Mouse (Mus musculus): ENCODE results near the gene Proca1. TPM values are rescaled to one million over a fixed set of nuclear protein-coding genes. Genes with fewer than 3 reads are reported as not detected.
A peak's percentile ranks its signal among the peaks of the same experiment; 100 is the strongest.

Gene Proca1
- polyA plus RNA-seq, 1 experiment from 2014 or later = 1.3 TPM

DNA sequence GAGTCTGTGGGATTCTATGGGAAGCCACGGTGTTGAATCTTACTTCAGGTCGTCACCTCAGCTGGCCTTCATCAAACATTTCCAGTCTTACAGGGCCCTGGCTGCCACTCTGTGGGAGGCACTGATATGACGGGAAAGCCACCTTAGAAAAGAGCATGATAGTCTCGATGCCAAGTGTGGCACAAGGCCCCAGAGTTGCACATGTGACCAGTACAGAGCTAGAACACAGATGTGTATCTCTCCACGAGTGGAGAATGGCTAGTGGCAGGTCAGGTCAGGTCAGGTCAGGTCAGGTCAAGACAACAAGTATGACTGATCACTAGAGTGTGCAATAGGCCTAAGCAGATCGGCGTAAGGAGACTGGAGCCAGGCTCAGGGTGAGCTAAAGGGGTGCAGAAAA is 17.4 kb downstream of the Proca1 start:
- ATAC-seq (replicated peaks) = no peak
- H3K9me3 ChIP-seq = no peaks in the 10 kb centered on the region
- H3K27me3 ChIP-seq = no peaks in the 10 kb centered on the region
- H3K27ac ChIP-seq (replicated peaks) = no peak overlapping the region
- H3K4me2 ChIP-seq (replicated peaks) = no peak overlapping the region
- 89% methylated on average over 7 of the region's 7 CpGs for WGBS
- peaks cover 96% of the 10 kb centered on the region for H3K36me3 ChIP-seq
- no peak overlapping the region for H3K9ac ChIP-seq (replicated peaks)
- no peak overlapping the region for H3K4me3 ChIP-seq
- no peaks in the 10 kb centered on the region for H3K4me1 ChIP-seq

DNA sequence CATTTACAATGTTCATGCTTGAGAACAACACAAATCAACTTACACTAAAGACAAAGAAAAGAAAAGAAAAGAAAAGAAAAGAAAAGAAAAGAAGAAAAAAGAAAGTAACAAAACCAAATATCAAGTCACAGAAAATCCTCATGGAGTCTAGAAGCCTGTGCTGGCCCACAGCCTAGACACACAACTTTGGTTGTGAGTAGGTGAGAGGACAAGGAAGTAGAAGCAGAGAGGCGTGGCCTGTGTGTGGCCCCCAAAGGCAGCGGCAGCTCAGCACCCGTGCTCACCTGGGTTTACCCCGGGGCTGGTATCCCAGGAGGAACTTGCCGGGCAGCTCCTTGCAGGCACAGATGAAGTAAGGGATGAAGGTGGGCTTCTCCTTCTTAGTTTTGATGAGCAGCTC is 18.3 kb downstream of the Proca1 start:
- WGBS = 91% methylated on average over 5 of the region's 5 CpGs

DNA sequence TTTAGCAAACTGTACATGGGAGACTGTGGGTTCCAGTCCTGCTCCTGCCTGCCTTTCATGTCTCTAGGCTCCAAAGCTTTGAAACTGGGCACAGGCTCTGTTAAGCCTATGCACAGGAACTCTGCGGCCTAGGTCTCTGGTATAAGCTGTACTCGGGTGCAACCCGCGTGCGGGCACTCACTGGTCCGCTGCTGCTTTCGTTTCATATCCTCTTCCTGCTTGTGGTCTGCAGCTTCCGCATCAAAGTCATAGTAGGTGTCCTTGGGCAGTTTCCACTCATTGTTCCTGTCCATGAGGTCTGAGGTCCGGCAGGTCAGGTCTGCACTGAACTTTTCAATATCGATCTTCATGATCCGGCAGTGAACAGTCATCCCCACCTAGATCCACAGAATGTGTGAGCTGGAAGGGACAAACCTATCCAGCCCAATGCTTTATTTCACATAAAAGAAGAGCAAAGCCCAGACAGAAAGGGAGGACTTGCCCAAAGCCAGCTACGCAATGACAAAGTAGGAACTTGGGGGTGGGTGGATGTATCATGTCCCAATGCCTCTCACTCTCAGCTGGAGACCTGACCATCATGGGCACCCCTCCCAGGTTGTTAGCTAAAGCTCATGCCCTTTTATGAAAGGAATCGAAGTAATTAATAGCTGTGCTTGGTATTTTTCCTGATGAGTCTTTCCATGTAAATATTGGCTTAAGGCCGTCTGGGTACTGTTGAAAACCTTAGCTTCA is 20.1 kb downstream of the Proca1 start:
- Histone ChIP-seq H3K4me1 (no peaks in the 10 kb centered on the region), H3K4me3 (no peak overlapping the region), H3K4me2 (replicated peaks) (no peak overlapping the region), H3K9ac (replicated peaks) (no peak overlapping the region), H3K27ac (replicated peaks) (no peak overlapping the region), H3K27me3 (no peaks in the 10 kb centered on the region), H3K36me3 (peaks cover 97% of the 10 kb centered on the region), H3K9me3 (no peaks in the 10 kb centered on the region)
- no peak for ATAC-seq (replicated peaks)
- 96% methylated on average over 14 of the region's 14 CpGs for WGBS

More for the DNA sequence above, 18.3 kb downstream of the Proca1 start:
- Histone ChIP-seq H3K4me3 (no peak overlapping the region), H3K4me1 (no peaks in the 10 kb centered on the region), H3K9ac (replicated peaks) (no peak overlapping the region), H3K36me3 (peaks cover 98% of the 10 kb centered on the region), H3K4me2 (replicated peaks) (no peak overlapping the region), H3K27me3 (no peaks in the 10 kb centered on the region), H3K27ac (replicated peaks) (no peak overlapping the region), H3K9me3 (no peaks in the 10 kb centered on the region)
- ATAC-seq (replicated peaks) = no peak

DNA sequence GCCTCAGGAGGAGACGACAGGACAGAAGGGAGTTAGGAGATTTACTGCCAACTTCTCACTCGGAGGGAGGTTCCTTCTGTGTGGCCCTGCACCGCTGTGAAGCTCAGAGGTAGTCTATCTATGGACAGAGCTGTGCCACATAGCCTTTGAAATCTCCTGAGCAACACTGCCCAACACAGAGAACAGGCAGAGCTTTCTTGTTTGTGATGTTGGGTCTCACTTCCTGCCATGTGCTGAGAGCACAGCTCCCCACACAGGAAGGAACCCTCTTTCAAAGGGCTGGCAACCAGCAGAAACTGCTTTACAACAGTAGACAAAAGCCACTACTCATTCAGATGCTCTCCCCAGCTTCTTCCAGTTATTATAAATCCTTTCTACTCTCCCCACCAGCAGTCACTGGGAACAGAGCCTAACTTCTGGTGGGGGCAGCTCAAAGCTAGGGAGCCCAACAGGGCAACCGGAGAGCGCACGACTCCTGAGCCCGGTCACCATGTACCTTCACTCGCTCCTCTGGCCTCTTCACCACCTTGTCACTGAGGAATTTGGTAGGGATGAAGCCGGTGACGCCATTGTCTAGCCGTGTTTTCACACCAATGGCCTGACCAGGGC is 22.6 kb downstream of the Proca1 start:
- H3K9me3 ChIP-seq = no peaks in the 10 kb centered on the region
- H3K36me3 ChIP-seq = peaks cover 95% of the 10 kb centered on the region
- H3K4me3 ChIP-seq = no peak overlapping the region
- ATAC-seq (replicated peaks) = no peak
- H3K4me1 ChIP-seq = no peaks in the 10 kb centered on the region
- WGBS = 89% methylated on average over 11 of the region's 11 CpGs
- H3K9ac ChIP-seq (replicated peaks) = no peak overlapping the region
- no peak overlapping the region for H3K4me2 ChIP-seq (replicated peaks)
- no peaks in the 10 kb centered on the region for H3K27me3 ChIP-seq
- no peak overlapping the region for H3K27ac ChIP-seq (replicated peaks)

DNA sequence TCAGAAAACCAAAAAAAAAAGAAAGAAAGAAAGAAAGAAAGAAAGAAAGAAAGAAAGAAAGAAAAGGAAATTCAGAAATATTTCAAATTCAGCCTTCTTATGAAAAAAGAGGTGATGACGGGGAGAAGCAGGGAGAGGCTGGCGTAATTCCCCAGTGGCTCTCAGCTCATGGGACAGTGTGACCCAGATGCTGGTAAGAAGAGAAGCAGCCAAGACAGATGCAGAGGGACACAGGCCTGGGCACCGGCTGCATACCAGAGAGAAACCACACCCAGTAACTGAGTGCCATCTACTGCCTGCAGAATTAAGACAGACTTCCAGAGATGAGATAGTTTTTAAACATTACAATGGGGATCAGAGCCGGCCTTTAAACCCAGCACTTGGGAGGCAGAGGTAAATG is 30.4 kb downstream of the Proca1 start:
- ATAC-seq (replicated peaks) = no peak
- no peaks in the 10 kb centered on the region for H3K27me3 ChIP-seq
- H3K9me3 ChIP-seq = no peaks in the 10 kb centered on the region
- H3K9ac ChIP-seq (replicated peaks) = no peak overlapping the region
- no peak overlapping the region for H3K27ac ChIP-seq (replicated peaks)
- 92% methylated on average over 4 of the region's 4 CpGs for WGBS
- no peak overlapping the region for H3K4me2 ChIP-seq (replicated peaks)
- peaks cover 97% of the 10 kb centered on the region for H3K36me3 ChIP-seq
- H3K4me3 ChIP-seq = no peak overlapping the region
- no peaks in the 10 kb centered on the region for H3K4me1 ChIP-seq

DNA sequence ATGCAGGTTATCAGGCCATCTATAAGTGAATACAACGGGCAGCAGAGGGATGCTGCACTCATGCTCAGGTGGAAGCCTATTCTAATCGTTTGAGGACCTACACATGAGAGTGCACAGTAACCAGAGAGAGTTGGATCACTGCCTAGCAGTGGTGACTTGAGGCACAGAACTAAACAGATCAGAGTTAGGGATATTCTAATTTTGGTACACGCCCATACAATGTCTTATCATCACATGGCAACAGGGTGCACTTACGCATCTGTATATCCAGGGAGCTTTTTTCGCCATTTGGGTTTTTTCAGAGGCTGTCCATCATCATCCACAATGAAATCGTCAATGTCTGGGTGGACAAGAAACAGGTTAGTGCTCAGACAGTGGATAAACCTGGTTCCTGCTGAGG is 38.3 kb downstream of the Proca1 start:
- ATAC-seq (replicated peaks) = no peak
- Histone ChIP-seq H3K27me3 (no peaks in the 10 kb centered on the region), H3K27ac (replicated peaks) (no peak overlapping the region), H3K9ac (replicated peaks) (no peak overlapping the region), H3K4me1 (no peaks in the 10 kb centered on the region), H3K9me3 (no peaks in the 10 kb centered on the region), H3K4me3 (no peak overlapping the region), H3K4me2 (replicated peaks) (no peak overlapping the region), H3K36me3 (peaks cover 79% of the 10 kb centered on the region)
- 93% methylated on average over 6 of the region's 6 CpGs for WGBS

DNA sequence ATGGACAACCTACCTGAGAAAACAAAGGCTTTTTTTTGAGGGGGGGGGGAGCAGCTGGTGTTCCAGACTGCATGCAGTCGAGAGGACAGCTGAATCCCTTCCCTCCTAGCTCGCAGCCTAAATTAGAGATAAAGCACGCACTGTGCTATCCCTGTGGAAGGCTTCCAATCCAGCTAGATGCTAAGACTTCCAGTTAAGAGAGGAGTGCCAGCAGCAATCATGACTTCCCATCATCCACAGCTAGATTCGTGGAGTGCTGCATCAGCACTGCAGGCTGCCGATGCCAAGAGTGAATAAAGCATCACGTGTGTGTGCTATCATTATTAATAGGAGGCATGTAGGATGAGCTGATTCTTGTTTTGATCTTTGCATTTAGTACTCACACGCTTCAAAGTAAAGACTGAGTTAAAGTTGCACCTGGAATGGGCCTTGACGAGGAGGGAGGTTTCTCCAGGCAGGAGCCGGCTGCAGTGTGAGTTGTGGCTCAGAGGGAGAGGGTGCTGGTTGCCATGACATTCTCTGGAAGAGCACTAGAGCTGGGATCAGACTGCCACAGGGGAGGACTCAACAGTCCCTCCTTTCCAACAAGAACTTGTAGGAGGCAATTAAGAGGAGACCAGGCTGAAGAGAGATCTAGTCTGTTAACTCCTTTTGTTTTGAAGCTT is 47.1 kb downstream of the Proca1 start:
- Histone ChIP-seq H3K4me2 (replicated peaks) (no peak overlapping the region), H3K9ac (replicated peaks) (no peak overlapping the region), H3K27me3 (no peaks in the 10 kb centered on the region), H3K4me3 (no peak overlapping the region), H3K27ac (replicated peaks) (no peak overlapping the region), H3K36me3 (peaks cover 26% of the 10 kb centered on the region), H3K9me3 (no peaks in the 10 kb centered on the region), H3K4me1 (peaks cover 23% of the 10 kb centered on the region)
- no peak for ATAC-seq (replicated peaks)
- 89% methylated on average over 9 of the region's 9 CpGs for WGBS

DNA sequence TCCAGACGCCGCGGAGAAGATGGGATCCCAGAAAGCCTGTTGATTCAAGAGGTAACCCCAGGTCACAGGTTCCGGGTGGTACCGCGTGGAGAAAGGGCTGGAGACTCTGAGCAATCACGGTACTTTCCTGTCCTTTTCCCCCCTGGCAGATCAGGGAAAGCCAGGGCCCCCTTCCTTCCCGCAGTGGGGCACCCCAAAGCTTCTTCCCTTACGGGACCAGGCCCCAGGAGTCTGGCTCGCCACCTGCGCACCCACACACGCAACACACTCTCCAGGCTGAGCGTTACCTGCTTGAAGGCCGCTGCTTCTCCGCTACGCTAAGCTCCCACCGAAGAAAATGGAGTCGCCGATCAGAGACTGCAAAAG is 52.1 kb downstream of the Proca1 start:
- WGBS = 2% methylated on average over 19 of the region's 19 CpGs
- peak overlapping the region; percentile 74 for H3K9ac ChIP-seq (replicated peaks)
- H3K4me3 ChIP-seq = peak overlapping the region; percentile 69
- peaks cover 46% of the 10 kb centered on the region for H3K4me1 ChIP-seq
- H3K27ac ChIP-seq (replicated peaks) = peak overlapping the region; percentile 98
- peak overlapping the region; percentile 76 for H3K4me2 ChIP-seq (replicated peaks)
- H3K27me3 ChIP-seq = no peaks in the 10 kb centered on the region
- H3K36me3 ChIP-seq = peaks cover 10% of the 10 kb centered on the region
- ATAC-seq (replicated peaks) = no peak
- no peaks in the 10 kb centered on the region for H3K9me3 ChIP-seq

DNA sequence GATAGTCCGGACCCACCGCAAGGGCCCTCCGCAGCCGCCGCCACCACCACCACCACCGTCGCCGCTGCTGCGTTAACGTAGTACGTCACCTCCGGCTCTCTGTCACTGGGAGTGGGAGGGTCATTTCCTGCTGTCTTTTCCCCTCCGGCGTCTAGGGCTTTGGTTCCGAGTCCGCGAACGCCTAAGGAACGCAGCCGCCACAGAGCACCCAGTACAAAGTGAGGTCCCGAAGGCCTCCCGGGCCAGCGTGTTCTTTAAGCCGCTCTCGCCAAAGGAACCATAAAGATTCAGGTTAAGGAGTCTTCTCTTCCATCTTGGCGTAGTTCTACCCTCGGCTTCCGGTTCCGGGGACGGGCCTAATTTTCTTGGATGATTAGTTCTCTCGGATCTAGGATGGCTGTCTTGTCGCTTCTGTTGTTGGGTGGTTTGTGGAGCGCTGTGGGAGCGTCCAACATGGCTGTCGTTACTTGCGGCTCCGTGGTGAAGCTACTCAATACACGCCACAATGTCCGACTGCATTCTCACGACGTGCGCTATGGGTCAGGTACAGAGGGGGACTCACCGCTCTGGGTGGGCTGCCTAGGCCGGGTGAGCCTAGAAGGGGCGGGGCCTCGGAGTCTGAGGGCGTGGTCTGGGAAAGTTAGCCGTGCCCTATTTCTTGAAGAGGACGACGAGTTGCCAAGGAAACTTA is 52.6 kb downstream of the Proca1 start, which contains the start of the genes Sdf2 and Supt6:
Gene Sdf2, plus strand, starts transcription at position 120 of the 691 bp plus-strand sequence.
Gene Supt6, minus strand, starts transcription at position 361 of the 691 bp plus-strand sequence.
- Histone ChIP-seq H3K27ac (replicated peaks) (peak within 1 kb of the TSS; percentile 98), H3K27me3 (no peaks in the 10 kb centered on the region), H3K36me3 (peaks cover 9% of the 10 kb centered on the region; the same call in 1 of the 2 replicates), H3K4me2 (replicated peaks) (peak within 1 kb of the TSS; percentile 76), H3K4me3 (peak within 1 kb of the TSS; percentile 69), H3K4me1 (peaks cover 46% of the 10 kb centered on the region), H3K9ac (replicated peaks) (peak within 1 kb of the TSS; percentile 74), H3K9me3 (no peaks in the 10 kb centered on the region)
- WGBS = under 1% methylated on average over 50 of the region's 50 CpGs
- peak; percentile 96 for ATAC-seq (replicated peaks)

DNA sequence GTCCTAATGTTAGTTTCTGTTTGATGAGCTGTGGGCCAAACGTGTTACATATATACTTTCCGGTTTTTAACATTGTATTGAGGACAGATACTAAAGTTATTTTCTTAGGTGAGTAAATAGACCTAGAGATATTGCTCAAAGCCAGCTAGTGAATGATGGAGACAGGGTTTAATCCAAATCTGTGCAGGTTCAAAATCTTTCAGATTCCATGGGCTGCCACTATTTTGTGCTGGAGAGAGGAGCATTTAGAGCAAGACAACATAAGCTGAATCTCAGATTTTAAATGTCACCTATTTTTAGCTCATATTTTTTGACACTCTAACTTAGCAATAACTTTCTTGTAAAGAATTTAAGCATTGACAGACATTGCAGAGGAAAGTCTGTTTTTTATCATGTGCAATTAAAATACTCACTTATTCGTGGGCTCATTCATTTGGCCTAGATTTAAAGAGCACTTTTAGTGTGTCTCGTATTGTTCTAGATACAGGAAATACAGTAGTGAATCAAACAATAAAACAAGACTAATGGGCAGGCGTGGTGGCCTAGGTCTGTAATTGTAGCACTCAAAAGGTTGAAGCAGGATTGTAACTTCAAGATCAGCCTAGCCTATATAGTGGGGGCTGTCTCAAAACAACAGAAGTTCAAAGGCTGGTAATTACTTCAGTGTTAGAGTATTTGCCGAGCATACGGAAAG is 53.3 kb downstream of the Proca1 start:
- Histone ChIP-seq H3K27ac (replicated peaks) (peak overlapping the region; percentile 98), H3K4me2 (replicated peaks) (peak overlapping the region; percentile 76), H3K4me3 (peak overlapping the region; percentile 69), H3K9ac (replicated peaks) (peak overlapping the region; percentile 74), H3K36me3 (peaks cover 13% of the 10 kb centered on the region; the same call in 1 of the 2 replicates), H3K9me3 (no peaks in the 10 kb centered on the region), H3K4me1 (peaks cover 46% of the 10 kb centered on the region), H3K27me3 (no peaks in the 10 kb centered on the region)
- WGBS = 54% methylated on average over 7 of the region's 7 CpGs
- ATAC-seq (replicated peaks) = no peak

DNA sequence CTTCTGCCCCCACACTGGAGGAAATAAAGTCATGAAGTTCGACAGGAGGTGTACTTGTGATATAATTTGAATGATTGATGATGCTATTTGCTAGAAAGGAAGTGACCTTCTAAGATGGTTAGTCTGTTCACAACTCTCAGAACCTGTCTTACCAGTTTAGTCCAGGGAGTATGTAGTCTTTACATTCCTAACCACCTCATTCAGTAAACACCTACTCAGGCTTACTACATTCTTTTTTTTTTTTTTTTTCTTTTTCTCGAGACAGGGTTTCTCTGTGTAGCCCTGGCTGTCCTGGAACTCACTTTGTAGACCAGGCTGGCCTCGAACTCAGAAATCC is 53.8 kb downstream of the Proca1 start:
- 0 out of 2 replicates have a peak overlapping the region, but pooled peaks have one; percentile 69 for H3K4me3 ChIP-seq
- no peak for ATAC-seq (replicated peaks)
- peak overlapping the region; percentile 76; the same call in 1 of the 2 replicates for H3K4me2 ChIP-seq (replicated peaks)
- H3K4me1 ChIP-seq = peaks cover 46% of the 10 kb centered on the region
- H3K9ac ChIP-seq (replicated peaks) = no peak overlapping the region
- WGBS = 70% methylated on average over 3 of the region's 3 CpGs
- H3K36me3 ChIP-seq = peaks cover 17% of the 10 kb centered on the region; the same call in 1 of the 2 replicates
- no peaks in the 10 kb centered on the region for H3K27me3 ChIP-seq
- no peaks in the 10 kb centered on the region for H3K9me3 ChIP-seq
- no peak overlapping the region for H3K27ac ChIP-seq (replicated peaks)

Data from forebrain, embryonic 15.5 days (tissue).